8 mouse cellular contexts compared by ENCODE assay signal in genomic region chr15:79686046-79686869, GRCm38 (mm10). TPM values are rescaled to one million over a fixed set of nuclear protein-coding genes. Genes with fewer than 3 reads are reported as not detected.
DNase-seq lines count a peak whose midpoint lies in the region; ATAC-seq and TF ChIP-seq lines count a peak whose summit lies in the region.

No protein-coding gene starts in this region.

- H3K36me3 ChIP-seq in embryonic facial prominence, embryonic 11.5 days (replicated peaks; ENCODE audit: control insufficient read depth, insufficient read depth, low read depth, low read length) = no peaks in the 10 kb centered on the region; the same call in 1 of the 2 replicates
- H3K36me3 ChIP-seq in intestine, embryonic 14.5 days (ENCODE audit: control insufficient read depth, insufficient read depth, low read length) = 0 out of 2 replicates have a peak, but pooled peaks cover 4% of the 10 kb centered on the region

- peak overlapping the region; percentile 92 for H3K27ac ChIP-seq in left cerebral cortex, adult 2 months
- no peak overlapping the region for H3K27ac ChIP-seq in embryonic facial prominence, embryonic 11.5 days (replicated peaks; ENCODE audit: low read depth, low read length)
- no peak overlapping the region for H3K27ac ChIP-seq in intestine, embryonic 14.5 days (ENCODE audit: low read depth)

- peak overlapping the region; percentile 88 for H3K4me3 ChIP-seq in left cerebral cortex, adult 2 months
- peak overlapping the region; percentile 94 for H3K4me3 ChIP-seq in embryonic facial prominence, embryonic 11.5 days (ENCODE audit: low read depth, low read length)
- H3K4me3 ChIP-seq in intestine, embryonic 14.5 days (ENCODE audit: low read depth, low read length) = peak overlapping the region; percentile 72

- ATAC-seq in embryonic facial prominence, embryonic 11.5 days (replicated peaks; ENCODE audit: insufficient number of reproducible peaks, low FRiP score, low TSS enrichment, low read depth) = no peak
- ATAC-seq in intestine, embryonic 14.5 days (replicated peaks; ENCODE audit: low FRiP score, low TSS enrichment, low read depth) = no peak
- ATAC-seq in erythroid progenitor cell, adult 5-6 weeks (replicated peaks; ENCODE audit: low FRiP score, poor library complexity, severe bottlenecking) = no peak

- no peak for DNase-seq in left cerebral cortex, adult 2 months (ENCODE audit: extremely low spot score in 1 of 2, low spot score in 2 of 2)
- no peak for DNase-seq in left cerebral cortex, adult 11 months (ENCODE audit: low spot score)
- DNase-seq in embryonic facial prominence, embryonic 11.5 days (ENCODE audit: low spot score) = no peak
- DNase-seq in intestine, embryonic 14.5 days (ENCODE audit: low spot score) = no peak
- DNase-seq in naive thymus-derived CD4-positive, alpha-beta T cell, adult 2 months (ENCODE audit: low read depth) = peak; percentile 28
- DNase-seq in ovary, postnatal 36 days (ENCODE audit: low spot score) = no peak
- DNase-seq in embryo, embryonic 11 days = no peak

- H3K9ac ChIP-seq in embryonic facial prominence, embryonic 11.5 days (replicated peaks; ENCODE audit: low read length) = peak overlapping the region; percentile 48
- H3K9ac ChIP-seq in intestine, embryonic 14.5 days (ENCODE audit: low read length) = peak overlapping the region; percentile 78

- H3K9me3 ChIP-seq in embryonic facial prominence, embryonic 11.5 days (replicated peaks; ENCODE audit: control insufficient read depth, low read length) = no peaks in the 10 kb centered on the region
- H3K9me3 ChIP-seq in intestine, embryonic 14.5 days (ENCODE audit: control insufficient read depth, low read length) = no peaks in the 10 kb centered on the region

- H3K4me2 ChIP-seq in embryonic facial prominence, embryonic 11.5 days (ENCODE audit: low read depth, low read length) = peak overlapping the region; percentile 79
- H3K4me2 ChIP-seq in intestine, embryonic 14.5 days (ENCODE audit: low read length) = peak overlapping the region; percentile 73

- WGBS in embryonic facial prominence, embryonic 11.5 days = 22% methylated on average over 15 of the region's 15 CpGs
- WGBS in intestine, embryonic 14.5 days = 13% methylated on average over 15 of the region's 15 CpGs

- no peak for TF ChIP-seq CTCF in left cerebral cortex, adult 2 months (IDR thresholded peaks at IDR 0.05)

- H3K27me3 ChIP-seq in embryonic facial prominence, embryonic 11.5 days (ENCODE audit: control insufficient read depth, insufficient read depth, low read length) = no peaks in the 10 kb centered on the region
- H3K27me3 ChIP-seq in intestine, embryonic 14.5 days (replicated peaks; ENCODE audit: control insufficient read depth, insufficient read depth, low read length) = no peaks in the 10 kb centered on the region

- H3K4me1 ChIP-seq in embryonic facial prominence, embryonic 11.5 days (ENCODE audit: control insufficient read depth, insufficient read depth, low read length) = peaks cover 8% of the 10 kb centered on the region
- peaks cover 42% of the 10 kb centered on the region for H3K4me1 ChIP-seq in intestine, embryonic 14.5 days (replicated peaks; ENCODE audit: control insufficient read depth, insufficient read depth, low read length)

- intact Hi-C loops in left cerebral cortex, adult 2 months (cut with DNase I) = loop anchor here (2.0 to 5.0 kb wide), 2 partner anchors 27 to 326 kb away; partner anchors contain the start of genes Cby1, Fam227a and Pdgfb

RNA-seq across cellular contexts. Expression of gene Josd1, which starts 1.5 kb away (rescaled TPM):
- 10 to 100 TPM; 64.3 to 68.0 TPM for total RNA-seq in left cerebral cortex, adult 2 months (2021)
- 16.4 and 17.4 TPM in 2 replicates for polyA plus RNA-seq in embryonic facial prominence, embryonic 11.5 days (2014; fragmentation: Nextera tagmentation; extraction: Ambion mirVana)
- 13.8 and 16.1 TPM in 2 replicates for polyA plus RNA-seq in intestine, embryonic 14.5 days (2014; fragmentation: Nextera tagmentation; extraction: Ambion mirVana)
- 17.7 and 18.4 TPM in 2 replicates for total RNA-seq in erythroid progenitor cell, adult 5-6 weeks (2015; ENCODE audit: low replicate concordance)
- total RNA-seq in erythroid progenitor cell, adult 5-6 weeks (2017; ENCODE audit: low replicate concordance) = 17.3 and 27.6 TPM in 2 replicates

RNA-seq across cellular contexts. Expression of gene Gtpbp1, which starts 4.4 kb away (rescaled TPM):
- 10 to 100 TPM; 54.2 to 58.0 TPM for total RNA-seq in left cerebral cortex, adult 2 months (2021)
- polyA plus RNA-seq in embryonic facial prominence, embryonic 11.5 days (2014; fragmentation: Nextera tagmentation; extraction: Ambion mirVana) = 29.2 and 31.6 TPM in 2 replicates
- 33.1 and 35.1 TPM in 2 replicates for polyA plus RNA-seq in intestine, embryonic 14.5 days (2014; fragmentation: Nextera tagmentation; extraction: Ambion mirVana)
- total RNA-seq in erythroid progenitor cell, adult 5-6 weeks (2015; ENCODE audit: low replicate concordance) = 43.6 and 63.1 TPM in 2 replicates
- total RNA-seq in erythroid progenitor cell, adult 5-6 weeks (2017; ENCODE audit: low replicate concordance) = 64.1 and 94.1 TPM in 2 replicates

RNA-seq across cellular contexts. Expression of gene Tomm22, which starts 15.6 kb away (rescaled TPM):
- 10 to 100 TPM; 81.8 to 96.6 TPM for total RNA-seq in left cerebral cortex, adult 2 months (2021)
- 308 and 320 TPM in 2 replicates for polyA plus RNA-seq in embryonic facial prominence, embryonic 11.5 days (2014; fragmentation: Nextera tagmentation; extraction: Ambion mirVana)
- 244 and 272 TPM in 2 replicates for polyA plus RNA-seq in intestine, embryonic 14.5 days (2014; fragmentation: Nextera tagmentation; extraction: Ambion mirVana)
- 70.8 and 73.9 TPM in 2 replicates for total RNA-seq in erythroid progenitor cell, adult 5-6 weeks (2015; ENCODE audit: low replicate concordance)
- total RNA-seq in erythroid progenitor cell, adult 5-6 weeks (2017; ENCODE audit: low replicate concordance) = 54.8 and 62.5 TPM in 2 replicates

RNA-seq across cellular contexts. Expression of gene Cby1, which starts 27.3 kb away (rescaled TPM):
- 10 to 100 TPM; 42.6 to 49.4 TPM for total RNA-seq in left cerebral cortex, adult 2 months (2021)
- 64.3 and 66.2 TPM in 2 replicates for polyA plus RNA-seq in embryonic facial prominence, embryonic 11.5 days (2014; fragmentation: Nextera tagmentation; extraction: Ambion mirVana)
- polyA plus RNA-seq in intestine, embryonic 14.5 days (2014; fragmentation: Nextera tagmentation; extraction: Ambion mirVana) = 36.0 and 39.3 TPM in 2 replicates
- 3.6 and 6.3 TPM in 2 replicates for total RNA-seq in erythroid progenitor cell, adult 5-6 weeks (2015; ENCODE audit: low replicate concordance)
- total RNA-seq in erythroid progenitor cell, adult 5-6 weeks (2017; ENCODE audit: low replicate concordance) = 13.0 and 15.4 TPM in 2 replicates

RNA-seq across cellular contexts. Expression of gene Fam227a, which starts 27.5 kb away (rescaled TPM):
- 10 to 100 TPM; 12.9 to 13.6 TPM for total RNA-seq in left cerebral cortex, adult 2 months (2021)
- polyA plus RNA-seq in embryonic facial prominence, embryonic 11.5 days (2014; fragmentation: Nextera tagmentation; extraction: Ambion mirVana) = 1.8 and 3.3 TPM in 2 replicates
- polyA plus RNA-seq in intestine, embryonic 14.5 days (2014; fragmentation: Nextera tagmentation; extraction: Ambion mirVana) = 1.3 and 1.9 TPM in 2 replicates
- total RNA-seq in erythroid progenitor cell, adult 5-6 weeks (2015; ENCODE audit: low replicate concordance) = 3.2 TPM in 1 of 2 replicates, not detected in the other
- 4.4 and 8.6 TPM in 2 replicates for total RNA-seq in erythroid progenitor cell, adult 5-6 weeks (2017; ENCODE audit: low replicate concordance)
